Mouse (Mus musculus) thymus, adult 2 months (tissue): ENCODE data around the gene Sobp. TPM values are rescaled to one million over a fixed set of nuclear protein-coding genes. Genes with fewer than 3 reads are reported as not detected.

Source experiments
- DNase-seq: peaks from one replicate; pipeline ENCODE4 v3.0.0; 2021
- H3K27ac ChIP-seq: fragments of 200-500 bp; 2 replicates; pipeline ENCODE4 v1.5.1; 2012; ENCODE audit warnings: low read length, control low read depth; ENCODE audit not compliant: control insufficient read depth, insufficient read depth
- H3K27me3 ChIP-seq: fragments of 200-500 bp; 2 replicates; pipeline ENCODE4 v1.6.1; 2012; ENCODE audit warnings: mild to moderate bottlenecking, low read length, moderate library complexity, mixed read lengths; ENCODE audit not compliant: control insufficient read depth, insufficient read depth
- H3K36me3 ChIP-seq: fragments of 200-500 bp; 2 replicates; pipeline ENCODE4 v1.6.1; 2012; ENCODE audit warnings: mild to moderate bottlenecking, low read length, moderate library complexity; ENCODE audit not compliant: control insufficient read depth, insufficient read depth
- H3K4me1 ChIP-seq: fragments of 200-500 bp; replicated peaks from 2 replicates; pipeline ENCODE4 v1.6.1; 2012; ENCODE audit warnings: low read length; ENCODE audit not compliant: control insufficient read depth, insufficient read depth
- H3K4me3 ChIP-seq: fragments of 200-500 bp; 2 replicates; pipeline ENCODE4 v1.5.1; 2012; ENCODE audit warnings: mild to moderate bottlenecking, low read length, control low read depth, moderate library complexity; ENCODE audit not compliant: control insufficient read depth, insufficient read depth
- CTCF ChIP-seq: fragments of 200-500 bp; IDR thresholded peaks from 2 replicates; pipeline ENCODE4 v1.5.1; 2012; ENCODE audit warnings: mild to moderate bottlenecking, control low read depth, low read length, moderate library complexity, borderline replicate concordance; ENCODE audit not compliant: control insufficient read depth, poor library complexity, insufficient read depth; ENCODE audit errors: extremely low read depth
- POLR2A ChIP-seq: fragments of 200-500 bp; IDR thresholded peaks from 2 replicates; pipeline ENCODE4 v1.6.1; 2012; ENCODE audit warnings: mild to moderate bottlenecking, low read length, control low read depth, moderate library complexity; ENCODE audit not compliant: control insufficient read depth, poor library complexity, insufficient read depth; ENCODE audit errors: extremely low read depth
- WGBS: fragments of 180-500 bp; shearing (Covaris S2); methylation state at CpG from one replicate; pipeline ENCODE4 v1.1.7; 2018; 5-methylcytosine and 5-hydroxymethylcytosine counted together
- polyA plus RNA-seq: library from polyadenylated mRNA; depleted of rRNA; stranded (reverse); fragments of >200 nt; gene quantifications from 2 replicates; pipeline ENCODE4 v1.2.3, GENCODE M21; 2012

The Sobp gene
- polyA plus RNA-seq, 1 experiment, result 0.40 TPM

DNA sequence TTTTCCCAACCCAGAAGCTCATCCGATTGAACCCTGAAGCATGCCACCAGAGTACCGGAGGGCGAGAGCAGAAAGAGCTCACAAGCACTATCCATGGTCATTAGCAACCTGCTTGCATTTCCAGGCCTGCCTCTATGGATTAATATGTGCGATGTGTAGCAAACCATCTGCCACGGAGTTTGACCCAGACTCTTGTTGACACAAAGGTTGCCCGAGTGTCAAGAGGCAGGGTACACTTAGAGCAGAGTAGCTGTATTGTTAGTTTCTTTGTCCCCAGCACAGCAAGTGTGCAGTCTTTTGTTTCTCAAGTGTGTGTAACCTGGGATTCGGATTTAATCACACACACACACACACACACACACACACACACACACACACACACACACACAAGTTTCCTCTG is 62.0 kb downstream of the Sobp start:
- DNase-seq, result no peak
- no peaks in the 10 kb centered on the region for H3K4me1 ChIP-seq
- no peak overlapping the region for H3K27ac ChIP-seq
- 93% methylated on average over 7 of the region's 7 CpGs for WGBS
- no peaks in the 10 kb centered on the region for H3K36me3 ChIP-seq
- TF ChIP-seq POLR2A, result no peak
- no peak for TF ChIP-seq CTCF
- no peak overlapping the region for H3K4me3 ChIP-seq
- no peaks in the 10 kb centered on the region for H3K27me3 ChIP-seq

DNA sequence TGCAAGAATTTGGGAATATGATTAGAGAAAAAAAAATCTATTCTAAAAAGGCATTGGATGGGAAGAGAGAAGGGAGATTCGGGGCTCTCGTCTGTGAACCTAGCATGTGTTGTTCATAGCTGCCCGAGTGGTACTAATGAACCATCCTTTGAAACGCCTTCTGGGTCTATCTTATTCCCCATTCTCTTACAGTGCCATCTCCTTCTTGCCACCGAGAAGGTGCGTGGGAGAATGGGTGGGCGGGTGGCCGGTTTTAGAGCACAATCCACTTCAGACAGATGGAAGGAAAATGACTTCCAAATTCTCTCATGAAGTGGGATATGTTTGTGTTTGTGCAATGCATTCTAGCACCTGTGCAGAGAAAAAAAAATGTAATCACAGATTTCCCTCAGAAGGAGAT is 67.7 kb downstream of the Sobp start:
- Histone ChIP-seq H3K27ac (no peak overlapping the region), H3K4me1 (no peaks in the 10 kb centered on the region), H3K4me3 (no peak overlapping the region), H3K27me3 (no peaks in the 10 kb centered on the region), H3K36me3 (no peaks in the 10 kb centered on the region)
- no peak for TF ChIP-seq POLR2A
- no peak for TF ChIP-seq CTCF
- 90% methylated on average over 8 of the region's 8 CpGs for WGBS
- no peak for DNase-seq

DNA sequence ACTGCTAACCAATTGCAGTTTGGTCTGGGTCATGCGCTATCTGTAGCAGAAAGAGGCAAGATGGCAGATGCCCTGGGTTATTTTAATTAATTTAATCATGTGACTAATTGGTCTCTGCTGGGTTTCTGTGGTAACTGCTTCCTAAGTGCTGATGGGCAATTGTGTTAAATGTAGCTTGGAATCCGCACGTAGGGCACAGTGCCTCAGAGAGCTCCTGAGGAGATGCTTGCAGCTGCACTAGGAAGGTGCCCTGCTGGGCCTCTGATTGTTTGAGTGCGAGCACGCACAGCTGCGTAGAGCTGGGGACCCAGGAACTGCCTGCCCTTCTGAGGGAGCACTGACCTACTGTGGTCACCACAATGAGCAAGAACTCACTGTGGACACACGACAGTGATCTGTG is 68.1 kb downstream of the Sobp start:
- WGBS, result 81% methylated on average over 7 of the region's 7 CpGs
- H3K4me1 ChIP-seq, result no peaks in the 10 kb centered on the region

DNA sequence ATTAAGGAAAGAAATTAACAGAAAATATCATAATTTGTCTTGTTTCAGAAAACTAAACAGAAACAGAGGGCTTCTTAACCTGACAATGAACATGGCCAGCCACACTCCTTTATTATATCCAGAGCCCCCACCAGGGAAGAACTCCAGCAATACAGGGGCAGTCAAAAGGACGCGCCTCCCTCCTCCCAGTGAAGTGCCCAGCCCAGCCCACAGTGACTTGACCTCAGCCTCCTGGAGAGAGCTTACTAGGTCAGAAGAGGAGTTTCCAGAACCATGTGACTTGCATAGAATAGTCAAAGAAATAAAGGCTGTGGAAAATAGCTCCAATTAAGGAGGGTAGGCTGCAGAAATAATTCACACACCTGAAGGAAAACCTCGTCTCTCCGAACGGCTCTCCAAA is 73.8 kb downstream of the Sobp start:
- TF ChIP-seq CTCF (no peak), POLR2A (no peak)
- 95% methylated on average over 5 of the region's 5 CpGs for WGBS
- H3K36me3 ChIP-seq, result no peaks in the 10 kb centered on the region

More for the DNA sequence above, 68.1 kb downstream of the Sobp start:
- DNase-seq, result no peak
- Histone ChIP-seq H3K36me3 (no peaks in the 10 kb centered on the region), H3K4me3 (no peak overlapping the region), H3K27me3 (no peaks in the 10 kb centered on the region), H3K27ac (no peak overlapping the region)
- no peak for TF ChIP-seq POLR2A
- TF ChIP-seq CTCF, result no peak

DNA sequence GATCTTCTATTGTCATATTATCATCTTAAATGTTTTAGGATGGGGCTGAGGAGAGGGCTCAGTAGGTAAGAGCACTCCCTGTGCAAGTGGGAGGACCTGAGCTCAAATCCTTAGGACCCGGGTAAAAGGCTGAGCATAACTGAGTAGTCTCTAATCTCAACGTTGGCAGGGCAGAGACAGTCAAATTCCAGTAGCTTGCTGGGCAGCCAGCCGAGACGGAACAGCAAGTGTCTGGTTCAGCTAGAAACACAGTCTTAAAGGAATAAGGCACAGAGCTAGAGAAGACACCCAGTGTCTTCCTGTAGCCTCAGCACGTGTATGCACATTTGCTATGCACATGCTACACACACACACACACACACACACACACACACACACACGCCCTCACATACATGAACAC is 75.1 kb downstream of the Sobp start:
- Histone ChIP-seq H3K4me1 (no peaks in the 10 kb centered on the region), H3K4me3 (no peak overlapping the region), H3K27ac (no peak overlapping the region), H3K27me3 (no peaks in the 10 kb centered on the region), H3K36me3 (no peaks in the 10 kb centered on the region)
- TF ChIP-seq CTCF (no peak), POLR2A (no peak)
- 83% methylated on average over 6 of the region's 6 CpGs for WGBS
- DNase-seq, result no peak

More for the DNA sequence above, 73.8 kb downstream of the Sobp start:
- H3K4me3 ChIP-seq, result no peak overlapping the region
- H3K4me1 ChIP-seq, result no peaks in the 10 kb centered on the region
- H3K27ac ChIP-seq, result no peak overlapping the region
- no peaks in the 10 kb centered on the region for H3K27me3 ChIP-seq
- no peak for DNase-seq

DNA sequence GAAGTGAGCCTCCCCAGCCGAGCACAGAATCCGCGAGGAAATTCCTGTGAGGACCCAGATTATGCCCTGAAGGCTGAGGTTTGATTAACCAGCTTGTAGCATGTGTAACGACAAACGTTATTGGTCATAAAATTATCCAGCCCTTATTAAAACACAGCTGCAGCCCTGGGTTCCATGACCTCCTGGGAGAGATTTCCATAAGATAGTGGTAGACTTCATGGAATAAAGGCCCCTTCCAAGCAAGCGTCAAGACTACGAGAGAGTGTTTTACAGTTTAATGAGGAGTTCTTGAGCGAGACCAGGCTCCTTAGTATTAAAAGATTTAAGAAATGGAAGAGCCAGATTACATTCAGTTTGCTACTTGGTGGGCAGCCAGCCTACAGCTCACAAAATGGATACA is 76.6 kb downstream of the Sobp start:
- Histone ChIP-seq H3K36me3 (no peaks in the 10 kb centered on the region), H3K4me1 (no peaks in the 10 kb centered on the region), H3K27ac (no peak overlapping the region), H3K4me3 (no peak overlapping the region), H3K27me3 (no peaks in the 10 kb centered on the region)
- 90% methylated on average over 8 of the region's 8 CpGs for WGBS
- DNase-seq, result no peak
- no peak for TF ChIP-seq CTCF
- TF ChIP-seq POLR2A, result no peak

DNA sequence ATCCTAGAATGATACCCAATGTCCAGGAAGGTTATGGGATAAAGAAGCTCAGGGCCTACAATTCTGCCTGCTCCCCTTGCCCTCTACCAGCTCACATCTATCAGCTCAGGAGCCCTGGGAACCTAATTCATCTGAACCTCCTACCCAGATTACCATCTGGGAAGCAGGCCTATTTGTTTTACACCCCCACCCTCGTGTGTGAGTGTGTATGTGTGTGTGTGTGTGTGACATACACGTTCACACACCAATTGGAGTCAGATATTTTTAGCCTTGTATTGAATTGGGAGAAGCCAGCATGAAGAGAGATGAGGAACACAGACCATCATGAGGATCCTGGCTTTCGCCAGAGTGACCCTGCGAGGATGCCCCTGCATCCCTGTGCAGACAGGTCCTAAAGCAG is 77.7 kb downstream of the Sobp start:
- 71% methylated on average over 4 of the region's 4 CpGs for WGBS
- Histone ChIP-seq H3K27ac (no peak overlapping the region), H3K36me3 (no peaks in the 10 kb centered on the region), H3K4me3 (no peak overlapping the region), H3K27me3 (no peaks in the 10 kb centered on the region), H3K4me1 (no peaks in the 10 kb centered on the region)
- no peak for DNase-seq
- TF ChIP-seq POLR2A, result no peak
- TF ChIP-seq CTCF, result no peak
